Mouse (Mus musculus) kidney, embryonic 16.5 days (tissue): ENCODE data around the gene Pigp. TPM values are rescaled to one million over a fixed set of nuclear protein-coding genes. Genes with fewer than 3 reads are reported as not detected.

Experiments
- ATAC-seq: fragments of 200-750 bp; cut with Nextera tagmentation; 2 replicates; pipeline ENCODE4 v1.8.0; 2017; ENCODE audit warnings: moderate TSS enrichment; ENCODE audit not compliant: low FRiP score, low TSS enrichment
- H3K27ac ChIP-seq: fragments of 300-500 bp; sonication (generic); 2 replicates; pipeline ENCODE4 v1.5.1; 2014; ENCODE audit warnings: low read length
- H3K27me3 ChIP-seq: fragments of 300-500 bp; sonication (generic); 2 replicates; pipeline ENCODE4 v1.6.1; 2014; ENCODE audit warnings: low read length, control low read depth, mixed read lengths; ENCODE audit not compliant: insufficient read depth
- H3K36me3 ChIP-seq: fragments of 300-500 bp; sonication (generic); 2 replicates; pipeline ENCODE4 v1.6.1; 2014; ENCODE audit warnings: low read length, control low read depth, mixed read lengths; ENCODE audit not compliant: insufficient read depth
- H3K4me1 ChIP-seq: fragments of 300-500 bp; sonication (generic); 2 replicates; pipeline ENCODE4 v1.6.1; 2014; ENCODE audit warnings: low read length, control low read depth, mixed read lengths; ENCODE audit not compliant: insufficient read depth
- H3K4me2 ChIP-seq: fragments of 300-500 bp; sonication (generic); replicated peaks from 2 replicates; pipeline ENCODE4 v1.6.1; 2014; ENCODE audit warnings: low read depth, low read length
- H3K4me3 ChIP-seq: fragments of 300-500 bp; sonication (generic); 2 replicates; pipeline ENCODE4 v1.5.1; 2014; ENCODE audit warnings: mild to moderate bottlenecking, low read length
- H3K9ac ChIP-seq: fragments of 300-500 bp; sonication (generic); replicated peaks from 2 replicates; pipeline ENCODE4 v1.6.1; 2014; ENCODE audit warnings: low read length
- H3K9me3 ChIP-seq: fragments of 300-500 bp; sonication (generic); 2 replicates; pipeline ENCODE4 v1.6.1; 2016; ENCODE audit warnings: low read length, control low read depth
- WGBS: fragments of 180-500 bp; shearing (Covaris S2); extraction: QIAGEN DNeasy Blood & Tissue Kit; methylation state at CpG from one replicate; pipeline ENCODE4 v1.1.7; 2014; 5-methylcytosine and 5-hydroxymethylcytosine counted together
- polyA plus RNA-seq: library from polyadenylated mRNA; unstranded; fragments of >200 nt; fragmentation: Nextera tagmentation; extraction: Ambion mirVana; gene quantifications from 2 replicates; pipeline ENCODE4 v1.2.1, GENCODE M21; 2015

Pigp gene
- polyA plus RNA-seq, 1 experiment from 2014 or later = 120 TPM

- Histone ChIP-seq H3K4me3 (no peak overlapping the region), H3K4me1 (peaks cover under 1% of the 10 kb centered on the region; the same call in 1 of the 2 replicates), H3K36me3 (peaks cover 15% of the 10 kb centered on the region; the same call in 1 of the 2 replicates), H3K9me3 (no peaks in the 10 kb centered on the region), H3K27me3 (no peaks in the 10 kb centered on the region), H3K9ac (no peak overlapping the region), H3K27ac (no peak overlapping the region), H3K4me2 (no peak overlapping the region)
- 79% methylated on average over 3 of the region's 3 CpGs for WGBS
- no peak for ATAC-seq
Observed at GRCm38 (mm10) chr16:94395051-94395450, 23.4 kb upstream of the Pigp start.

GRCm38 (mm10) chr16:94392299-94392698 lies 20.7 kb upstream of the Pigp start:
- 90% methylated on average over 4 of the region's 4 CpGs for WGBS
- no peak overlapping the region for H3K4me3 ChIP-seq
- ATAC-seq = no peak
- H3K9ac ChIP-seq = no peak overlapping the region
- no peaks in the 10 kb centered on the region for H3K9me3 ChIP-seq
- H3K4me1 ChIP-seq = no peaks in the 10 kb centered on the region
- no peak overlapping the region for H3K4me2 ChIP-seq
- H3K36me3 ChIP-seq = peaks cover 15% of the 10 kb centered on the region; the same call in 1 of the 2 replicates
- H3K27me3 ChIP-seq = no peaks in the 10 kb centered on the region
- no peak overlapping the region for H3K27ac ChIP-seq

GRCm38 (mm10) chr16:94387690-94388089 lies 16.0 kb upstream of the Pigp start:
- Histone ChIP-seq H3K9me3 (no peaks in the 10 kb centered on the region), H3K9ac (no peak overlapping the region), H3K27ac (no peak overlapping the region), H3K4me2 (no peak overlapping the region), H3K4me3 (no peak overlapping the region), H3K36me3 (0 out of 2 replicates have a peak, but pooled peaks cover 3% of the 10 kb centered on the region), H3K4me1 (no peaks in the 10 kb centered on the region), H3K27me3 (no peaks in the 10 kb centered on the region)
- WGBS = 96% methylated on average over 7 of the region's 7 CpGs
- no peak for ATAC-seq

GRCm38 (mm10) chr16:94383277-94383676 lies 11.6 kb upstream of the Pigp start:
- Histone ChIP-seq H3K9ac (no peak overlapping the region), H3K4me3 (no peak overlapping the region), H3K36me3 (no peaks in the 10 kb centered on the region), H3K27me3 (no peaks in the 10 kb centered on the region), H3K4me1 (no peaks in the 10 kb centered on the region), H3K27ac (no peak overlapping the region), H3K9me3 (no peaks in the 10 kb centered on the region), H3K4me2 (no peak overlapping the region)
- ATAC-seq = no peak
- 96% methylated on average over 3 of the region's 3 CpGs for WGBS

- Histone ChIP-seq H3K9me3 (no peaks in the 10 kb centered on the region), H3K4me3 (no peak overlapping the region), H3K27me3 (no peaks in the 10 kb centered on the region), H3K27ac (no peak overlapping the region), H3K9ac (no peak overlapping the region), H3K4me2 (no peak overlapping the region), H3K36me3 (no peaks in the 10 kb centered on the region), H3K4me1 (peaks cover 4% of the 10 kb centered on the region; the same call in 1 of the 2 replicates)
- WGBS = 74% methylated on average over 1 of the region's 1 CpGs
- no peak for ATAC-seq
Observed at GRCm38 (mm10) chr16:94379386-94379785, 7.7 kb upstream of the Pigp start.

GRCm38 (mm10) chr16:94370915-94371300 lies 734 bp downstream of the Pigp start:
- Histone ChIP-seq H3K4me1 (peaks cover 28% of the 10 kb centered on the region), H3K27ac (peak overlapping the region; percentile 99), H3K9ac (peak overlapping the region; percentile 95), H3K9me3 (no peaks in the 10 kb centered on the region), H3K36me3 (no peaks in the 10 kb centered on the region), H3K4me2 (peak overlapping the region; percentile 63), H3K4me3 (peak overlapping the region; percentile 92), H3K27me3 (no peaks in the 10 kb centered on the region)
- ATAC-seq = peak; percentile 84
- WGBS = under 1% methylated on average over 43 of the region's 43 CpGs

- Histone ChIP-seq H3K27me3 (no peaks in the 10 kb centered on the region), H3K4me1 (peaks cover 28% of the 10 kb centered on the region), H3K4me2 (peak within 1 kb of the TSS; percentile 63), H3K4me3 (peak within 1 kb of the TSS; percentile 92), H3K27ac (peak within 1 kb of the TSS; percentile 99), H3K36me3 (no peaks in the 10 kb centered on the region), H3K9me3 (no peaks in the 10 kb centered on the region), H3K9ac (peak within 1 kb of the TSS; percentile 95)
- ATAC-seq = peak; percentile 88
- under 1% methylated on average over 77 of the region's 79 CpGs for WGBS
Observed at GRCm38 (mm10) chr16:94370173-94370914, 1.3 kb downstream of the Pigp start, which contains the start of gene Ttc3. Gene Ttc3 (plus strand): TSS chr16:94370618.

- Histone ChIP-seq H3K4me3 (peak overlapping the region; percentile 92), H3K9me3 (no peaks in the 10 kb centered on the region), H3K4me2 (peak overlapping the region; percentile 63), H3K9ac (peak overlapping the region; percentile 95), H3K4me1 (peaks cover 25% of the 10 kb centered on the region), H3K27ac (peak overlapping the region; percentile 99), H3K36me3 (peaks cover 2% of the 10 kb centered on the region; the same call in 1 of the 2 replicates), H3K27me3 (no peaks in the 10 kb centered on the region)
- ATAC-seq = no peak
- 6% methylated on average over 6 of the region's 6 CpGs for WGBS
Observed at GRCm38 (mm10) chr16:94369596-94370172, 2.0 kb downstream of the Pigp start.

- no peaks in the 10 kb centered on the region for H3K27me3 ChIP-seq
- H3K4me2 ChIP-seq = no peak overlapping the region
- no peak overlapping the region for H3K27ac ChIP-seq
- H3K36me3 ChIP-seq = peaks cover 4% of the 10 kb centered on the region; the same call in 1 of the 2 replicates
- no peak overlapping the region for H3K4me3 ChIP-seq
- no peaks in the 10 kb centered on the region for H3K9me3 ChIP-seq
- 80% methylated on average over 3 of the region's 3 CpGs for WGBS
- no peak for ATAC-seq
- no peak overlapping the region for H3K9ac ChIP-seq
- peaks cover 18% of the 10 kb centered on the region for H3K4me1 ChIP-seq
Observed at GRCm38 (mm10) chr16:94365435-94365834, 6.2 kb downstream of the Pigp start.

- H3K36me3 ChIP-seq = peaks cover 4% of the 10 kb centered on the region; the same call in 1 of the 2 replicates
- H3K4me1 ChIP-seq = 0 out of 2 replicates have a peak, but pooled peaks cover 9% of the 10 kb centered on the region
- no peak overlapping the region for H3K4me3 ChIP-seq
- no peak overlapping the region for H3K9ac ChIP-seq
- no peak for ATAC-seq
- no peak overlapping the region for H3K27ac ChIP-seq
- H3K9me3 ChIP-seq = no peaks in the 10 kb centered on the region
- H3K27me3 ChIP-seq = no peaks in the 10 kb centered on the region
- WGBS = 93% methylated on average over 4 of the region's 4 CpGs
- no peak overlapping the region for H3K4me2 ChIP-seq
Observed at GRCm38 (mm10) chr16:94363814-94364213, 7.8 kb downstream of the Pigp start.
